Comparison of ENCODE assay signal across 7 mouse cellular contexts in genomic region chr8:126667721-126668656, GRCm38 (mm10).
A peak's percentile ranks its signal among the peaks of the same experiment; 100 is the strongest.
DNase-seq lines count a peak whose midpoint lies in the region; ATAC-seq and TF ChIP-seq lines count a peak whose summit lies in the region.

No protein-coding gene starts in this region.

- no peak overlapping the region for H3K4me3 ChIP-seq in embryonic facial prominence, embryonic 14.5 days (ENCODE audit: low read depth, low read length)
- no peak overlapping the region for H3K4me3 ChIP-seq in kidney, adult 2 months (ENCODE audit: insufficient read depth, low read depth, low read length)
- no peak overlapping the region for H3K4me3 ChIP-seq in limb, embryonic 10.5 days
- no peak overlapping the region for H3K4me3 ChIP-seq in midbrain, embryonic 16.5 days (ENCODE audit: low read depth, low read length)

- TF ChIP-seq POLR2A in kidney, adult 2 months (IDR thresholded peaks at IDR 0.05; ENCODE audit: low read depth, low read length), result no peak

- H3K9me3 ChIP-seq in embryonic facial prominence, embryonic 14.5 days (ENCODE audit: control insufficient read depth, low read length), result no peaks in the 10 kb centered on the region
- no peaks in the 10 kb centered on the region for H3K9me3 ChIP-seq in limb, embryonic 10.5 days (replicated peaks)
- no peaks in the 10 kb centered on the region for H3K9me3 ChIP-seq in midbrain, embryonic 16.5 days (replicated peaks; ENCODE audit: control insufficient read depth, low read length, poor library complexity, severe bottlenecking)

- peak overlapping the region; percentile 26; the same call in 1 of the 2 replicates for H3K9ac ChIP-seq in embryonic facial prominence, embryonic 14.5 days (ENCODE audit: low read depth, low read length)
- no peak overlapping the region for H3K9ac ChIP-seq in midbrain, embryonic 16.5 days (ENCODE audit: low read depth, low read length)

- ATAC-seq in embryonic facial prominence, embryonic 14.5 days (ENCODE audit: low read depth), result peak; percentile 8; the same call in 1 of the 2 replicates
- peak; percentile 33 for ATAC-seq in midbrain, embryonic 16.5 days

- no peak for TF ChIP-seq CTCF in kidney, adult 2 months (conservative IDR thresholded peaks at IDR 0.05; ENCODE audit: insufficient read depth, insufficient read length, low read depth, low read length)

- H3K27me3 ChIP-seq in embryonic facial prominence, embryonic 14.5 days (replicated peaks; ENCODE audit: control insufficient read depth, insufficient read depth, low read length), result no peaks in the 10 kb centered on the region
- no peaks in the 10 kb centered on the region for H3K27me3 ChIP-seq in kidney, adult 2 months (replicated peaks; ENCODE audit: control insufficient read depth, insufficient read depth, low read length)
- H3K27me3 ChIP-seq in limb, embryonic 10.5 days (ENCODE audit: low read depth, poor library complexity, severe bottlenecking), result no peaks in the 10 kb centered on the region
- H3K27me3 ChIP-seq in midbrain, embryonic 16.5 days (ENCODE audit: control insufficient read depth, insufficient read depth, low read depth, low read length), result no peaks in the 10 kb centered on the region

- peak; percentile 78 for DNase-seq in brain, embryonic 18.5 days (ENCODE audit: low read depth, low spot score)
- DNase-seq in embryonic facial prominence, embryonic 14.5 days (ENCODE audit: low spot score), result peak; percentile 94
- peak; percentile 94 for DNase-seq in heart, adult 8-10 months (ENCODE audit: low spot score)
- peak; percentile 96 for DNase-seq in kidney, adult 2 months
- DNase-seq in limb, embryonic 10.5 days (ENCODE audit: low spot score), result no peak
- peak; percentile 42 for DNase-seq in urinary bladder, adult 2 months (ENCODE audit: low spot score)

- 30% methylated on average over 16 of the region's 16 CpGs for WGBS in embryonic facial prominence, embryonic 14.5 days
- 35% methylated on average over 16 of the region's 16 CpGs for WGBS in kidney, adult 2 months
- 86% methylated on average over 16 of the region's 16 CpGs for WGBS in limb, embryonic 10.5 days
- 53% methylated on average over 16 of the region's 16 CpGs for WGBS in midbrain, embryonic 16.5 days

- H3K4me1 ChIP-seq in embryonic facial prominence, embryonic 14.5 days (ENCODE audit: control insufficient read depth, insufficient read depth, low read length), result peaks cover 63% of the 10 kb centered on the region
- peaks cover 42% of the 10 kb centered on the region for H3K4me1 ChIP-seq in kidney, adult 2 months (ENCODE audit: control insufficient read depth, insufficient read depth, low read length)
- peaks cover 70% of the 10 kb centered on the region for H3K4me1 ChIP-seq in limb, embryonic 10.5 days
- H3K4me1 ChIP-seq in midbrain, embryonic 16.5 days (ENCODE audit: control insufficient read depth, insufficient read depth, low read length), result peaks cover 57% of the 10 kb centered on the region

- peak overlapping the region; percentile 49; the same call in 1 of the 2 replicates for H3K4me2 ChIP-seq in embryonic facial prominence, embryonic 14.5 days (ENCODE audit: low read depth, low read length)
- no peak overlapping the region for H3K4me2 ChIP-seq in midbrain, embryonic 16.5 days (ENCODE audit: low read length)

- peak overlapping the region; percentile 99 for H3K27ac ChIP-seq in embryonic facial prominence, embryonic 14.5 days (replicated peaks; ENCODE audit: low read depth, low read length)
- peak overlapping the region; percentile 96 for H3K27ac ChIP-seq in kidney, adult 2 months (ENCODE audit: insufficient read depth, low read depth, low read length)
- H3K27ac ChIP-seq in limb, embryonic 10.5 days, result peak overlapping the region; percentile 93
- peak overlapping the region; percentile 96 for H3K27ac ChIP-seq in midbrain, embryonic 16.5 days (ENCODE audit: low read length)

- no peaks in the 10 kb centered on the region for H3K36me3 ChIP-seq in embryonic facial prominence, embryonic 14.5 days (ENCODE audit: control insufficient read depth, insufficient read depth, low read length)
- no peaks in the 10 kb centered on the region for H3K36me3 ChIP-seq in kidney, adult 2 months (ENCODE audit: control insufficient read depth, insufficient read depth, low read length)
- no peaks in the 10 kb centered on the region for H3K36me3 ChIP-seq in limb, embryonic 10.5 days
- no peaks in the 10 kb centered on the region for H3K36me3 ChIP-seq in midbrain, embryonic 16.5 days (ENCODE audit: control insufficient read depth, insufficient read depth, low read length)
